Mouse (Mus musculus): ENCODE data around the gene 4930449I24Rik. TPM values are rescaled to one million over a fixed set of nuclear protein-coding genes. Genes with fewer than 3 reads are reported as not detected.
"Not testable (repeated sequence)": the region's sequence is repeated elsewhere in the genome, so short reads cannot be mapped to it uniquely, and the experiment has no call there.

4930449I24Rik gene
- not detected in 2 replicates for polyA plus RNA-seq (2015; fragmentation: Nextera tagmentation; extraction: Ambion mirVana)

DNA sequence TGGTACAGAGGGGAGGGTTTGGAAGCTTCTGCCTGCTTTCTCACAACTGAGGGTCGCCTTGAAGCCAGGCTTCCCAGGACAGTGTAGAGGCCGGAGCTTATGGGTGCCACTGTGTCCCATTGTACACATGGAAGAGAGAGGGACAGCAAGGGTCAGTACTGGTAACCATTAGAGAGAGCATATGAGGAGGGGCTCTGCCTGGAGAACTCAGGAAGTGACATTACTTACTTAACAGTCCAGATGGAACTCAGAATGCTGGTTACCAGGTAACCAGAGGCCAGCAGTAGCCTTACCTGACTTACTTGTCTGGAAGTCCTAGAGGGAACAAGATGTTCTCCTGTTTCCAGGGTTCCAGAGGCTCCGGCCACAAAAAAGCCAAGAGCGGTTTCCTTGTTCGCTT, at the start of gene 4930449I24Rik:
Gene 4930449I24Rik, plus strand, starts transcription at position 301 of the 400 bp plus-strand sequence.
- not testable (repeated sequence) for H3K4me3 ChIP-seq; H3K36me3 ChIP-seq; H3K9me3 ChIP-seq; H3K9ac ChIP-seq; ATAC-seq (ENCODE audit: insufficient number of reproducible peaks, low FRiP score, low TSS enrichment, low read depth); H3K27me3 ChIP-seq; H3K4me2 ChIP-seq; H3K4me1 ChIP-seq; H3K27ac ChIP-seq
- no CpG with 5 or more reads among the region's 5 CpGs for WGBS

DNA sequence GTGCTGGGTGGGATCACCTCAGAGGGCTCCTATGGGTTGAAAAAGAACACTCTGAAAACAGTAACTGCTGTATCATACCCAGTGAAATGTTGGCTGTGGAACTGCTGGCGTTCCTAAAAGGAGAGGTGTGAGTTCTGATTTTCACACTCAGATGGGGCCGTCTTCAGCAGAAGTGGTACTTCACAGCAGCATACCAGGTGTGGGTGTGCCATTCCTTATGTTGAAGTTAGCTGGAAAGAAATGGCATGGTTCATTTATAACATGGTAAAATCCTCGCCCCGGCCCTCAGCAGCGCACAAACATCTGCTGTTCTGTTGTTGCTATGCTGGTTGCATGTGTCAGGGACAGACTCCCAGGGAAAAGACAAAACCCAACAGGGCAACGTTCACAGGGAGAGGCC, 48.6 kb upstream of the 4930449I24Rik start:
- H3K27ac ChIP-seq, result no peak overlapping the region
- no peak overlapping the region for H3K9ac ChIP-seq
- no peak overlapping the region for H3K4me2 ChIP-seq
- 89% methylated on average over 6 of the region's 6 CpGs for WGBS
- ATAC-seq (ENCODE audit: insufficient number of reproducible peaks, low FRiP score, low TSS enrichment, low read depth), result no peak
- H3K36me3 ChIP-seq, result peaks cover 3% of the 10 kb centered on the region; the same call in 1 of the 2 replicates
- H3K4me3 ChIP-seq, result no peak overlapping the region
- no peaks in the 10 kb centered on the region for H3K4me1 ChIP-seq
- no peaks in the 10 kb centered on the region for H3K27me3 ChIP-seq
- H3K9me3 ChIP-seq, result no peaks in the 10 kb centered on the region

DNA sequence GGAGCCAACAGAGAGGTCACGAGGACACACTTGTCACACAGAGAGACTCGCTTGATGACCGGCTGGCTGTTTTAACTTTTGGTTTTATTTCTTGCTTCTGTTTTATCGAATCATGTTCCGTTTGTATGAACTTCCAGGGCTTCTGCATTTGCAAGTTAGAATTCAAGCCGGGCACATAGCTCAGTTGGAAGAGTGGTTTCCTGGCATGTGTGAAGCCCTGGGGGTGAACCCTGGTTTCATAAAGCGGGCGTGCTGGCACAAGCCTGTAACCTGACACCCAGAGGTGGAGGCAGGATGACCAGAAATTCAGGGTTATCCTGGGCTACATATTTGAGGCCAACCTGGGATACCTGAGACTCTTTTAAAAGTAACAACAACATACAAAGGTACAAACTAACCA, 40.6 kb upstream of the 4930449I24Rik start:
- H3K27ac ChIP-seq, result no peak overlapping the region
- no peak overlapping the region for H3K4me2 ChIP-seq
- H3K4me3 ChIP-seq, result no peak overlapping the region
- H3K27me3 ChIP-seq, result no peaks in the 10 kb centered on the region
- no peaks in the 10 kb centered on the region for H3K9me3 ChIP-seq
- no peaks in the 10 kb centered on the region for H3K36me3 ChIP-seq
- WGBS, result 71% methylated on average over 8 of the region's 8 CpGs
- no peak overlapping the region for H3K9ac ChIP-seq
- H3K4me1 ChIP-seq, result no peaks in the 10 kb centered on the region
- ATAC-seq (ENCODE audit: insufficient number of reproducible peaks, low FRiP score, low TSS enrichment, low read depth), result no peak

DNA sequence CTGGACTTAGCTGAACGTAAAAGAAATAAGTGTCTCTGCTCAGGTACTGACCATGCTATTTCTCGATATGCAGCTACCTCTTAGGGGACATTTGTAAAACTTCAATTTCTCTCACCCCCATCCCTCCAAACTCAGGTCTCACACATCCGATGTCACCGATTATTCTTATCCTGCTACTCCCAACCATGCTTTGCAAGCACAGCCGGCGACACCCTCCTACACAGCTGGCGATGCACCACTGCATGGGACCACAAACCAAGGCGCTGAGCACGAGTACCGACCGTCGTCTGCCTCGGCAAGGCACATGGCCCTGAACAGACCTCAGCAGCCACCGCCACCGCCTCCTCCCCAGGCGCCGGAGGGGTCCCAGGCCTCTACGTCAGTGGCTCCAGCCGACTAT, 35.5 kb upstream of the 4930449I24Rik start:
- no peaks in the 10 kb centered on the region for H3K9me3 ChIP-seq
- H3K4me3 ChIP-seq, result no peak overlapping the region
- no peak overlapping the region for H3K27ac ChIP-seq
- ATAC-seq (ENCODE audit: insufficient number of reproducible peaks, low FRiP score, low TSS enrichment, low read depth), result no peak
- no peaks in the 10 kb centered on the region for H3K4me1 ChIP-seq
- 91% methylated on average over 19 of the region's 19 CpGs for WGBS
- no peak overlapping the region for H3K9ac ChIP-seq
- no peak overlapping the region for H3K4me2 ChIP-seq
- H3K27me3 ChIP-seq, result no peaks in the 10 kb centered on the region
- no peaks in the 10 kb centered on the region for H3K36me3 ChIP-seq

DNA sequence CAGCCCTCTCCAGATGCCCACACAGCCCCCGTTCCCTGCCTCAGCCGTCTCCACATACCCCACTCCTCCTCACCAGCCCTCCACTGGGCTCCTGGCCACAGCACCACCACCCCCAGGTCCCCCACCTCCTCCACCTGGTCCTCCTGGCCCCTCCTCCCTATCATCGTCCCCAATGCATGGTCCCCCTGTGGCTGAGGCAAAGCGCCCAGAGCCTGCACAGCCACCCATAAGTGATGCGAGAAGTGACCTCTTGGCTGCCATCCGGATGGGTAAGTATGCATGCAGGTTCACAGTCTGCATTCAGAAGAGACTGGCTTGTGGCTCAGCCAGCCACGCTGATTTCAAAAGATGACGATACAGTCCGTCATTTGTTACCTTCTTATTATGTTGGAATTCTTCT, 33.9 kb upstream of the 4930449I24Rik start:
- no peaks in the 10 kb centered on the region for H3K36me3 ChIP-seq
- H3K27ac ChIP-seq, result no peak overlapping the region
- no peak for ATAC-seq (ENCODE audit: insufficient number of reproducible peaks, low FRiP score, low TSS enrichment, low read depth)
- H3K4me3 ChIP-seq, result no peak overlapping the region
- no peaks in the 10 kb centered on the region for H3K27me3 ChIP-seq
- no peaks in the 10 kb centered on the region for H3K9me3 ChIP-seq
- no peak overlapping the region for H3K4me2 ChIP-seq
- WGBS, result 90% methylated on average over 9 of the region's 9 CpGs
- no peaks in the 10 kb centered on the region for H3K4me1 ChIP-seq
- H3K9ac ChIP-seq, result no peak overlapping the region

DNA sequence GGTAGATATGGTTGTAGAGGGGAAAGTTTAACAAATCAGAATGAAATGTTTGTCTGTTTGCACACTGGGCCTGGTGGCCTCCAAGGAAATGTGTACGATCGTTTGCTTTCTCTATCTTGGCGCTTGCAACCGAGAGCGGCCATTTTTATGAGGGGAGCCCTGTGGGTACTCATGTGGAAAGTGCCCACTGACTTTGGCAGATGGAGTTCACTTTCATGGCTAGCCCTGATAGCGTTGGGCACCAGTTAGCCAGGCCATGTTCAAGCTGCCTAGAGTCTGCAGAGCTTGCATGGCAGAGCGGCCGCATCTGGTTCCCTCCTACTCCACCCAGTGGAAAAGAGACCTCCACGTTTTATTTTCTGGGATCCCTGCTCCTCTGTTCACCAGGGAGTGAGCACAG, 31.4 kb upstream of the 4930449I24Rik start:
- no peaks in the 10 kb centered on the region for H3K9me3 ChIP-seq
- ATAC-seq (ENCODE audit: insufficient number of reproducible peaks, low FRiP score, low TSS enrichment, low read depth), result no peak
- no peak overlapping the region for H3K27ac ChIP-seq
- no peak overlapping the region for H3K4me3 ChIP-seq
- no peaks in the 10 kb centered on the region for H3K36me3 ChIP-seq
- no peak overlapping the region for H3K9ac ChIP-seq
- H3K4me1 ChIP-seq, result no peaks in the 10 kb centered on the region
- H3K4me2 ChIP-seq, result no peak overlapping the region
- 84% methylated on average over 9 of the region's 9 CpGs for WGBS
- H3K27me3 ChIP-seq, result no peaks in the 10 kb centered on the region

DNA sequence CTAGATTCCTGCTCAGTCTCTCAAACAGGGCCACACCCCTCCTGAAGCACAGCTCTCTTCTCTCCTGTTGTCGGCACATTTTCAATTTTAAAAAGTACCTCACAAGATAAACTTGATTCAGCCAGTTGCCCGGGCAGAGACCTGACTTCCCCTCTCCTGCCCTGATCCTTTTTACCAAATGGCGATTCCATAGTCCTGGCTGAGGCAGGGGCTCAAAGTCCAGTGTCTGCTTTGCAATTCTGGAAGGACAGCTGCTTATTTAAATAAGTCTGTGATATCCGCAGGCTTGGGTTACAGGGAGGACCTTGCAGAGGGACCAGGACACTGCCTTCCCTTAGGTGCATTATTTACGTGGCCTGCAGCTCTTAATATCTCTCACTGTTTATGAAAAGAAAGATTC, 30.9 kb upstream of the 4930449I24Rik start:
- no peak for ATAC-seq (ENCODE audit: insufficient number of reproducible peaks, low FRiP score, low TSS enrichment, low read depth)
- WGBS, result 88% methylated on average over 5 of the region's 5 CpGs

DNA sequence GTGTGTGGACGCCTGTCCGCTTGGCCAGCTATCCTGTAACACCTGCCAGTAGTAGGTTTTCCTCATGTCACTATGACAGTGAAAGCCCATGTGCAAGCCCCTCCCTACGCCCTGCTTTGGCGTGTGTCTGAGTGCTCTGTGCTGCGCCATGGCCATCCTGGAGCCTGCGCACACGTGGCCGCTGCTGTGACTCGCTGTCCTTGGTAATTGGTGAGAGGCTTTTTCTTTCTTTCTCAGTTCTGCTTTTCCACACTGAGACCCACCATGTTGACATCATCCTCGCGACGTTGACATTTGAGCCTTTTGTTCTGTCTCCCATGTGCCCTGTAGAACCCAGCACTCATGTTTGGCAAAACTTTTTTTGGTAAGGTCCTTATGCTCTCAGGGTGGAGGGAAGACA, 30.4 kb upstream of the 4930449I24Rik start:
- Histone ChIP-seq H3K4me1 (no peaks in the 10 kb centered on the region), H3K27me3 (no peaks in the 10 kb centered on the region), H3K4me3 (no peak overlapping the region), H3K9ac (no peak overlapping the region), H3K4me2 (no peak overlapping the region), H3K9me3 (no peaks in the 10 kb centered on the region), H3K36me3 (no peaks in the 10 kb centered on the region), H3K27ac (no peak overlapping the region)
- no peak for ATAC-seq (ENCODE audit: insufficient number of reproducible peaks, low FRiP score, low TSS enrichment, low read depth)
- 88% methylated on average over 12 of the region's 12 CpGs for WGBS

More for the DNA sequence above, 30.9 kb upstream of the 4930449I24Rik start:
- no peak overlapping the region for H3K4me2 ChIP-seq
- H3K9ac ChIP-seq, result no peak overlapping the region
- no peak overlapping the region for H3K27ac ChIP-seq
- H3K4me3 ChIP-seq, result no peak overlapping the region
- H3K36me3 ChIP-seq, result no peaks in the 10 kb centered on the region
- H3K4me1 ChIP-seq, result no peaks in the 10 kb centered on the region
- no peaks in the 10 kb centered on the region for H3K27me3 ChIP-seq
- no peaks in the 10 kb centered on the region for H3K9me3 ChIP-seq

DNA sequence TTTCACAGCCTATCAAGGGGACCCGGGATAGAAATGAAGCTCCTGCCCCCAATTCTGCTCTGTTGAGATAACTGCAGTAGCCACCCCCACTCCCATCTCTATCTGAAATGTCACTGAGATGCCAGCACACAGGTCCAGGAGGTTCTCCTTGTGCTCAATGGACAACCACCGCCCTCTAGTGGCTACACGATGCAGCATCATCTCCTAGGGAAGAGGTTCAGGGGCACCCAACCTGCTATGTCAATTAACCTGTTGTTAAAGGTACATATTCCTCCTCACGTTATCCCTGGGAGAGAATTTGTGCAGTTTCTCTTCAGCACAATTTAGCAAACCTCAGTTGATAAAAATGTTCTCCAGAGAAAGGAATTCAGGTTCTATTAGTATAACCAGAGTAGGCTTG, 22.6 kb upstream of the 4930449I24Rik start:
- not testable (repeated sequence) for H3K9ac ChIP-seq; H3K4me3 ChIP-seq; H3K9me3 ChIP-seq; H3K36me3 ChIP-seq; H3K27ac ChIP-seq; ATAC-seq (ENCODE audit: insufficient number of reproducible peaks, low FRiP score, low TSS enrichment, low read depth); H3K27me3 ChIP-seq; H3K4me1 ChIP-seq; H3K4me2 ChIP-seq
- WGBS, result 8% methylated on average over 4 of the region's 4 CpGs

DNA sequence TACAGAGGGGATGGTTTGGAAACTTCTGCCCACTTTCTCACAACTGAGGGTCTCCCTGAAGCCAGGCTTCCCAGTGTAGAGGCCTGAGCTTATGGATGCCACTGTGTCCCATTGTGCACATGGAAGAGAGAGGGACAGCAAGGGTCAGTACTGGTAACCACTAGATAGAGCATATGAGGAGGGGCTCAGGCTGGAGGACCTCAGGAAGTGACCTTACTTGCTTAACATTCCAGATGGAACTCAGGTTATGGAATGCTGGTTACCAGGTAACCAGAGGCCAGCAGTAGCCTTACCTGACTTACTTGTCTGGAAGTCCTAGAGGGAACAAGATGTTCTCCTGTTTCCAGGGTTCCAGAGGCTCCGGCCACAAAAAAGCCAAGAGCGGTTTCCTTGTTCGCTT, 20.5 kb upstream of the 4930449I24Rik start, which contains the start of gene Gm6408:
Gene Gm6408, plus strand, starts transcription at position 301 of the 400 bp plus-strand sequence.
- not testable (repeated sequence) for H3K4me1 ChIP-seq; H3K4me3 ChIP-seq; H3K27me3 ChIP-seq; H3K36me3 ChIP-seq; H3K4me2 ChIP-seq; H3K27ac ChIP-seq; H3K9ac ChIP-seq; ATAC-seq (ENCODE audit: insufficient number of reproducible peaks, low FRiP score, low TSS enrichment, low read depth); H3K9me3 ChIP-seq
- WGBS, result 89% methylated on average over 2 of the region's 3 CpGs

DNA sequence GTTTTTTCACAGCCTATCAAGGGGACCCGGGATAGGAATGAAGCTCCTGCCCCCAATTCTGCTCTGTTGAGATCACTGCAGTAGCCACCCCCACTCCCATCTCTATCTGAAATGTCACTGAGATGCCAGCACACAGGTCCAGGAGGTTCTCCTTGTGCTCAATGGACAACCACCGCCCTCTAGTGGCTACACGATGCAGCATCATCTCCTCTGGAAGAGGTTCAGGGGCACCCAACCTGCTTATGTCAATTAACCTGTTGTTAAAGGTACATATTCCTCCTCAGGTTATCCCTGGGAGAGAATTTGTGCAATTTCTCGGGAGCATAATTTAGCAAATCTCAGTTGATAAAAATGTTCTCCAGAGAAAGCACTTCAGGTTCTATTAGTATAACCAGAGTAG, 13.2 kb upstream of the 4930449I24Rik start:
- not testable (repeated sequence) for H3K27ac ChIP-seq; H3K36me3 ChIP-seq; ATAC-seq (ENCODE audit: insufficient number of reproducible peaks, low FRiP score, low TSS enrichment, low read depth); H3K9ac ChIP-seq; H3K4me3 ChIP-seq; H3K4me2 ChIP-seq; H3K4me1 ChIP-seq; H3K9me3 ChIP-seq; H3K27me3 ChIP-seq
- WGBS, result 11% methylated on average over 3 of the region's 4 CpGs

DNA sequence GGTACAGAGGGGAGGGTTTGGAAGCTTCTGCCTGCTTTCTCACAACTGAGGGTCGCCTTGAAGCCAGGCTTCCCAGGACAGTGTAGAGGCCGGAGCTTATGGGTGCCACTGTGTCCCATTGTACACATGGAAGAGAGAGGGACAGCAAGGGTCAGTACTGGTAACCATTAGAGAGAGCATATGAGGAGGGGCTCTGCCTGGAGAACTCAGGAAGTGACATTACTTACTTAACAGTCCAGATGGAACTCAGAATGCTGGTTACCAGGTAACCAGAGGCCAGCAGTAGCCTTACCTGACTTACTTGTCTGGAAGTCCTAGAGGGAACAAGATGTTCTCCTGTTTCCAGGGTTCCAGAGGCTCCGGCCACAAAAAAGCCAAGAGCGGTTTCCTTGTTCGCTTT, 11.1 kb upstream of the 4930449I24Rik start, which contains the start of gene Gm6370:
Gene Gm6370, plus strand, starts transcription at position 301 of the 400 bp plus-strand sequence.
- H3K27ac ChIP-seq; H3K9me3 ChIP-seq; ATAC-seq (ENCODE audit: insufficient number of reproducible peaks, low FRiP score, low TSS enrichment, low read depth); H3K4me3 ChIP-seq; H3K36me3 ChIP-seq; H3K9ac ChIP-seq; H3K27me3 ChIP-seq; H3K4me1 ChIP-seq; H3K4me2 ChIP-seq: not testable (repeated sequence)
- no CpG with 5 or more reads among the region's 5 CpGs for WGBS

DNA sequence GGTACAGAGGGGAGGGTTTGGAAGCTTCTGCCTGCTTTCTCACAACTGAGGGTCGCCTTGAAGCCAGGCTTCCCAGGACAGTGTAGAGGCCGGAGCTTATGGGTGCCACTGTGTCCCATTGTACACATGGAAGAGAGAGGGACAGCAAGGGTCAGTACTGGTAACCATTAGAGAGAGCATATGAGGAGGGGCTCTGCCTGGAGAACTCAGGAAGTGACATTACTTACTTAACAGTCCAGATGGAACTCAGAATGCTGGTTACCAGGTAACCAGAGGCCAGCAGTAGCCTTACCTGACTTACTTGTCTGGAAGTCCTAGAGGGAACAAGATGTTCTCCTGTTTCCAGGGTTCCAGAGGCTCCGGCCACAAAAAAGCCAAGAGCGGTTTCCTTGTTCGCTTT, 11.6 kb downstream of the 4930449I24Rik start, which contains the start of gene Gm3402:
Gene Gm3402, plus strand, starts transcription at position 301 of the 400 bp plus-strand sequence.
- H3K27me3 ChIP-seq; H3K4me1 ChIP-seq; ATAC-seq (ENCODE audit: insufficient number of reproducible peaks, low FRiP score, low TSS enrichment, low read depth); H3K9me3 ChIP-seq; H3K36me3 ChIP-seq; H3K4me3 ChIP-seq; H3K9ac ChIP-seq; H3K4me2 ChIP-seq; H3K27ac ChIP-seq: not testable (repeated sequence)
- WGBS, result 83% methylated on average over 2 of the region's 5 CpGs
